Mouse (Mus musculus) adrenal gland (tissue): ENCODE results near the gene Heg1.

Source experiments
- intact Hi-C: fragments of 180-260 bp; cut with DNase I; formaldehyde crosslinking; loops from one replicate; pipeline ENCODE4 v1.15.1; 2025

Gene Heg1

GRCm38 (mm10) chr16:33766757-33767156 lies 82.6 kb downstream of the Heg1 start:
- intact Hi-C loops: loop anchor here (1.0 kb wide), 1 partner anchor 28 kb away; no protein-coding TSS in a partner anchor

GRCm38 (mm10) chr16:33768491-33769278 lies 84.5 kb downstream of the Heg1 start:
- intact Hi-C loops: no loop called here

- intact Hi-C loops: no loop called here
These were observed 85.7 kb downstream of the Heg1 start for GRCm38 (mm10) chr16:33769848-33770247.

GRCm38 (mm10) chr16:33770778-33771454 lies 86.7 kb downstream of the Heg1 start:
- intact Hi-C loops: no loop called here

GRCm38 (mm10) chr16:33772809-33773208 lies 88.6 kb downstream of the Heg1 start:
- intact Hi-C loops: no loop called here

- intact Hi-C loops: no loop called here
These were observed 90.8 kb downstream of the Heg1 start for GRCm38 (mm10) chr16:33774972-33775371.

- intact Hi-C loops: no loop called here
These were observed 91.7 kb downstream of the Heg1 start for GRCm38 (mm10) chr16:33775733-33776335.

- intact Hi-C loops: no loop called here
These were observed 92.8 kb downstream of the Heg1 start for GRCm38 (mm10) chr16:33776766-33777529.

- intact Hi-C loops: no loop called here
These were observed 93.4 kb downstream of the Heg1 start for GRCm38 (mm10) chr16:33777607-33778006.

- intact Hi-C loops: no loop called here
These were observed 97.9 kb downstream of the Heg1 start for GRCm38 (mm10) chr16:33781789-33782728.

GRCm38 (mm10) chr16:33782729-33783091 lies 98.5 kb downstream of the Heg1 start:
- intact Hi-C loops: no loop called here

GRCm38 (mm10) chr16:33784547-33784946 lies 100.4 kb downstream of the Heg1 start:
- intact Hi-C loops: no loop called here

GRCm38 (mm10) chr16:33785092-33785704 lies 101.0 kb downstream of the Heg1 start:
- intact Hi-C loops: no loop called here

- intact Hi-C loops: no loop called here
These were observed 102.7 kb downstream of the Heg1 start for GRCm38 (mm10) chr16:33786657-33787390.

- intact Hi-C loops: no loop called here
These were observed 109.9 kb downstream of the Heg1 start, which contains the start of gene Muc13 for GRCm38 (mm10) chr16:33793846-33794791. Muc13 (plus strand) TSS chr16:33794037.

GRCm38 (mm10) chr16:33795106-33795505 lies 110.9 kb downstream of the Heg1 start:
- intact Hi-C loops: no loop called here

GRCm38 (mm10) chr16:33795887-33796286 lies 111.7 kb downstream of the Heg1 start:
- intact Hi-C loops: loop anchor here (2.0 kb wide), 1 partner anchor 51 kb away; no protein-coding TSS in a partner anchor

GRCm38 (mm10) chr16:33796756-33797155 lies 112.6 kb downstream of the Heg1 start:
- intact Hi-C loops: loop anchor here (2.0 kb wide), 1 partner anchor 52 kb away; no protein-coding TSS in a partner anchor
